Mouse (Mus musculus) ES-E14 (cell line): Measurements from ENCODE around the gene Dennd2c. TPM values are rescaled to one million over a fixed set of nuclear protein-coding genes. Genes with fewer than 3 reads are reported as not detected.

ENCODE experiments used
- DNase-seq: peaks from one replicate; pipeline ENCODE4 v3.0.0-alpha.2; 2013; ENCODE audit warnings: low read depth, low spot score
- H3K27ac ChIP-seq: 2 replicates; pipeline ENCODE4 v1.5.1; 2012; ENCODE audit warnings: low read depth, mild to moderate bottlenecking, low read length, moderate library complexity, mixed read lengths; ENCODE audit not compliant: poor library complexity, insufficient read depth, severe bottlenecking
- H3K36me3 ChIP-seq: 2 replicates; pipeline ENCODE4 v1.6.1; 2012; ENCODE audit warnings: mild to moderate bottlenecking, low read length, moderate library complexity, mixed read lengths; ENCODE audit not compliant: control insufficient read depth, poor library complexity, insufficient read depth, severe bottlenecking
- H3K4me1 ChIP-seq, 2 experiments: fragments of 150-350 bp in 1 of 2; sonication (generic) in 1 of 2; 2 replicates each; pipeline ENCODE4 v1.6.1; 2012; ENCODE audit warnings: low read length in 2 of 2, mild to moderate bottlenecking in 1 of 2, mixed read lengths in 1 of 2; ENCODE audit not compliant: control insufficient read depth in 2 of 2, insufficient read depth in 2 of 2, poor library complexity in 1 of 2
- H3K4me3 ChIP-seq, 2 experiments: fragments of 150-350 bp in 1 of 2; sonication (generic) in 1 of 2; 2 replicates each; pipeline ENCODE4 v1.5.1; 2012; ENCODE audit warnings: low read length in 2 of 2, low read depth in 1 of 2, mild to moderate bottlenecking in 1 of 2, mixed read lengths in 1 of 2; ENCODE audit not compliant: insufficient read depth in 1 of 2, poor library complexity in 1 of 2, severe bottlenecking in 1 of 2
- H3K9ac ChIP-seq: 2 replicates; pipeline ENCODE4 v1.6.1; 2012; ENCODE audit warnings: low read depth, mild to moderate bottlenecking, low read length, mixed read lengths; ENCODE audit not compliant: poor library complexity, insufficient read depth, severe bottlenecking
- H3K9me3 ChIP-seq: fragments of 150-350 bp; sonication (generic); 2 replicates; pipeline ENCODE4 v1.6.1; 2012; ENCODE audit warnings: low read depth, mild to moderate bottlenecking, low read length; ENCODE audit not compliant: control insufficient read depth, insufficient read depth
- CHD2 ChIP-seq: IDR thresholded peaks from 2 replicates; pipeline ENCODE4 v1.6.1; 2014; ENCODE audit warnings: mild to moderate bottlenecking, low read depth, low read length, inconsistent platforms
- HCFC1 ChIP-seq: IDR thresholded peaks from 2 replicates; pipeline ENCODE4 v1.6.1; 2012; ENCODE audit warnings: low read length, inconsistent platforms, borderline replicate concordance; ENCODE audit not compliant: insufficient read depth
- MAFK ChIP-seq: IDR thresholded peaks from 2 replicates; pipeline ENCODE4 v1.6.1; 2014; ENCODE audit warnings: mild to moderate bottlenecking, low read depth, low read length, inconsistent platforms; ENCODE audit not compliant: insufficient read depth
- ZC3H11A ChIP-seq: IDR thresholded peaks from 2 replicates; pipeline ENCODE4 v1.6.1; 2012; ENCODE audit warnings: low read depth, mild to moderate bottlenecking, inconsistent platforms, low read length, borderline replicate concordance
- ZNF384 ChIP-seq: IDR thresholded peaks from 2 replicates; pipeline ENCODE4 v1.6.1; 2012; ENCODE audit warnings: low read depth, low read length, inconsistent platforms
- in situ Hi-C, 2 experiments: fragments of 600-800 bp; cut with MboI; formaldehyde crosslinking; loops; one replicate each; pipeline ENCODE4 v1.15.1; 2025; ENCODE audit warnings: low sequenced_read_pairs in 2 of 2, inconsistent platforms in 1 of 2; ENCODE audit not compliant: unreplicated experiment in 2 of 2
- total RNA-seq: library from RNA; depleted of rRNA; stranded (reverse); fragments of 300-350 nt; gene quantifications from 2 replicates; pipeline ENCODE4 v1.2.3, GENCODE M21; 2012

Dennd2c gene
- total RNA-seq, 1 experiment = 29.9 TPM

DNA sequence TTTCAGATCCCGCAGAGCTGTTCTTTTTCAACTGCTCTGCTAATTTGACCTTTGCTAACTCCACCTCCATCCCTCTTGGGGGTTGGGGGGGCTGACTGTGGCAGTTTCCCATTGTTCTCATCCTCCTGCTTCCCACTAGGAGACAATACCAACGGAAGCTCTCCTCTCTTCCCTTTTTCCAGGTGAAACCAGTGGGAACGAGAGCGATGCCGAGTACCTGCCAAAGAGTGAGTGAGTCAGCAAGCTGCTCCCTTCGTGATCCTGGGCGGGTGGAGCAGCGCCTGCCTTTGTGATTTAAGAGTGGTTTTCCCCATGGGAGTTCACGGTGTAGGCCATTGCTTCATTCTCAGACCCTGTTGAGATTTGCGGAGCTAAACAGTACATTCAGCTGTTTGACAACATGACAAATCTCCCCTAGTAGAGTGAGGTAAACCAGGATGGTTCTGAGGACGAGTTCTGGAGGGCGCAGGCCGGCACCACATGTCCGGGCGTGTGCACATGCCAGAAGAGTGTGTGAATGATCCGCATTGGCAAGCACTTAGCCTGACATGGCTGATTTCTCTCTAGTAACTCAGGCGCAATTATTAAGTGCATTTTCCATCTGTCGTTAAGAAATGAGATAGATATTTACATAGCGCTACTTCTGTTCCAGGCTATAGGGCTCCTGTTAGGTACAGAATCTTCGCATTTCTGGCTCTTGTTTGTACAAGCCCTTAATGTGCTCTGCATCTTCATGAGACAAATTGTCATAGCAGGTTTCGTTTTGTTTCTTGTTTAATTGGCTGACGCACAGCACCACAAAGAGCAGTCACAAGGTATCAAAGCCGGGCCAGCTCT lies 44.1 kb downstream of the Dennd2c start:
- H3K9me3 ChIP-seq = no peaks in the 10 kb centered on the region
- H3K36me3 ChIP-seq = peaks cover 25% of the 10 kb centered on the region
- peak; percentile 86 for DNase-seq
- peak overlapping the region; percentile 98 for H3K27ac ChIP-seq
- H3K9ac ChIP-seq = peak overlapping the region; percentile 77; the same call in 1 of the 2 replicates
- peaks cover 15 to 18% of the 10 kb centered on the region in 2 experiments for H3K4me1 ChIP-seq
- peak overlapping the region; percentile 35 to 48 for H3K4me3 ChIP-seq
- in situ Hi-C loops = no loop called here
- TF ChIP-seq CHD2 (no peak), MAFK (peak; percentile 92), ZC3H11A (no peak), HCFC1 (no peak; the same call in 1 of the 2 replicates)

DNA sequence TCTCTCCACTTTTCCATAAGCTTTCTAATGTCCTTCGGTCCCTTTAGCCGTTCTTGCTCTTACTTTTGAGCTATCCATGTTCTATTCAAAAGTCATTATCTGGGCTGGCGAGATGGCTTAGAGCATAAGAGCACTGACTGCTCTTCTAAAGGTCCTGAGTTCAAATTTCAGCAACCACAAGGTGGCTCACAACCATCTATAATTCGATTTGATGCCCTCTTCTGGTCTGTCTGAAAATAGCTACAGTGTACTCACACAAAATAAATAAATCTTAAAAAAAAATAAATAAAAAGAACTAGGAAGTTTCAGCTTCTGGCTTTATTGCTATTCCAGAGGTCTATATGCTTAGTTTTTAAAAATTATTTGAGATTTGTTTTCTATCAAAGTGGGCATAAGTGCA lies 45.4 kb downstream of the Dennd2c start:
- TF ChIP-seq MAFK = no peak
- no peak for TF ChIP-seq HCFC1
- TF ChIP-seq ZC3H11A = no peak
- TF ChIP-seq CHD2 = no peak
- no peak for TF ChIP-seq ZNF384
- no peak for DNase-seq
- in situ Hi-C loops = no loop called here
- Histone ChIP-seq H3K4me3 (peak overlapping the region in 1 of 2 experiments; percentile 48; a peak in 1 of 4 replicates), H3K9ac (no peak overlapping the region), H3K4me1 (peaks cover 11 to 15% of the 10 kb centered on the region in 2 experiments), H3K9me3 (no peaks in the 10 kb centered on the region), H3K27ac (peak overlapping the region; percentile 62), H3K36me3 (peaks cover 31% of the 10 kb centered on the region)

DNA sequence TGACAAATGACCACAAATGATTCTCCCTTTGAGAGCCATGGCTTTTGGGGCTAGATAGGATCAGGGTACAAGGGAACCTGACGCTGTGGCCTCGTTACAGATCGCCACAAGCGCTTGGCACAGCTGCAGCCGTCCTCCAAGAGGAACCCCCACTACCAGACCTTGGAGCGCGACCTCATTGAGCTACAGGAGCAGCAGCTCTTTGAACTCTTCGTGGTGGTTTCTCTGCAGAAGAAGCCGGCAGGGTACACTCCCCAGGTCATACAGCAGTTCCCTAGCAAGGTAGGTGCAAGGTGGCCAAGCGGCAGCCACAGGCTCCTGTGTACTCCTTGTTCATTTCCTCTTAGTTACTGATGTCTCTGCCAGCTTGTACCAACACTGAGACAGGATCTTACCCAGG lies 46.5 kb downstream of the Dennd2c start:
- H3K36me3 ChIP-seq = peaks cover 38% of the 10 kb centered on the region
- peaks cover 11 to 14% of the 10 kb centered on the region in 2 experiments for H3K4me1 ChIP-seq
- TF ChIP-seq ZC3H11A (no peak), ZNF384 (no peak), HCFC1 (no peak), MAFK (no peak), CHD2 (no peak)
- DNase-seq = no peak
- no peak overlapping the region for H3K9ac ChIP-seq
- no peak overlapping the region for H3K4me3 ChIP-seq
- H3K9me3 ChIP-seq = no peaks in the 10 kb centered on the region
- in situ Hi-C loops = no loop called here
- no peak overlapping the region for H3K27ac ChIP-seq

DNA sequence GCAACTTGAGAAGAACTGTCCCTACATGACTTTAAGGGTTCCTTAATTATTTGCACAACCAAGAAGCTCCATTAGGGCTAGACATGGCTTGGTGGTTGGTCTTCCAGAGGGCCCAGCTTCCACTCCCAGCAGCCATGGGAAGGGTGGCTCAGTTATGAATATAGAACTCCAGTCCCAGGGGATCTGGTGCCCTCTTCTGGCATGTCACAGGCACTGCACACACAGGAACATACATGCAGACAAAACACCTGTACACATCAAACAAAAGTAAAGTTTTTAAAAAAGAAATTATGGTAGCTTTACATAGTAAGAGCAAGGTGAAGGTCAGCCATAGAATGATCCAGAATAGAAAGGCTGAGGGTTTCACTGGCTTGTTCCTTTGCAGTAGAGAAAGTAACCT lies 51.4 kb downstream of the Dennd2c start:
- Histone ChIP-seq H3K4me1 (no peaks in the 10 kb centered on the region; a peak in 1 of 4 replicates), H3K36me3 (peaks cover 56% of the 10 kb centered on the region), H3K9ac (no peak overlapping the region), H3K4me3 (no peak overlapping the region), H3K27ac (no peak overlapping the region), H3K9me3 (no peaks in the 10 kb centered on the region)
- no peak for TF ChIP-seq ZNF384
- TF ChIP-seq ZC3H11A = peak; percentile 69; the same call in 1 of the 2 replicates
- DNase-seq = no peak
- in situ Hi-C loops = loop anchor here in 1 of 2 experiments (10.0 kb wide), 1 partner anchor 89 kb away; no protein-coding TSS in a partner anchor
